Mouse (Mus musculus) retina, embryonic 14.5 days (tissue): ENCODE results near the gene Suz12.
"Not testable (repeated sequence)": the region's sequence is repeated elsewhere in the genome, so short reads cannot be mapped to it uniquely, and the experiment has no call there.

Experiments
- DNase-seq: peaks from one replicate; pipeline ENCODE4 v3.0.0-alpha.2; 2015; ENCODE audit warnings: low spot score

Gene Suz12

GRCm38 (mm10) chr11:79992592-79993355, at the start of gene Suz12:
Gene Suz12 (plus strand): TSS chr11:79993106.
- peak; percentile 98 for DNase-seq

- DNase-seq, result no peak
These were observed 49.8 kb upstream of the Suz12 start for GRCm38 (mm10) chr11:79943136-79943535.

- DNase-seq, result no peak
These were observed 49.3 kb upstream of the Suz12 start for GRCm38 (mm10) chr11:79943601-79944000.

GRCm38 (mm10) chr11:79947265-79947664, 45.6 kb upstream of the Suz12 start:
- no peak for DNase-seq

DNA sequence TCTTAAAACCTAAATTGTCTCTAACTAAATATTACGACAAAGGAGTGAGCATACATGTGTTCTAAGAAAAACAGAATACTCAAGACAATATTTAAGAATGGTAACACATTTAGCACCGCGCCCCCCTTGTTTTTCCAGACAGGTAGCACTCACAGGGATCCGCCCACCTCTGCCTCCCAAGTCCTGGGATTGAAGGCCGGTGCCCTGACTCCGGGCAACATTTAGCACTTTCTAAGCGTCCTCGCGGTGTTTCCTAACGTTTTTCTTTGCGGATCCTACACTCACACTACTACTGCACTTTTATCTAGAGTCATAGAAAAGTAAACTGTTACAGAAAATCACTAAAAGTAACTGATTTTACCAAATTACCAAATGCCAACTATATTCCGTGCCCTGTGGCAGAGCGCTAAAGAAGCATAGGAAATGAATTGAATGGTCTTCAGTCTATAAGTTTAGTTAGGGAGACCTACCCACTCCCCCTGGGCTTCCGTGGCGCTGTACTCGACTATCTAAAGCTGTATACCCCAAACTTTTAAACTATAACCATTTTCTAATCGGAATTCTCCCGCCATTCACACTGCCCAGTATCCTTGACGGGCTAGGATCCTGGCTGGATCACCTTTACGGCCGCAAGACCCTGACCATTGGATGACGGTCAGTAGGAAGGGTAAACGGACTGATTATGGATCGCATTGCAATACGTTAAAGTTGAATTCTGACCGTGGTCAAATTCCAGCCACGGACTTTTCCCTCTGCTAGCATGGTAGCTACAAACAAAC, 31.4 kb upstream of the Suz12 start:
- DNase-seq, result no peak

- peak; percentile 100 for DNase-seq
These were observed 30.6 kb upstream of the Suz12 start, which contains the start of gene Utp6 for GRCm38 (mm10) chr11:79962125-79962876. Gene Utp6 (minus strand): TSS chr11:79962390.

DNA sequence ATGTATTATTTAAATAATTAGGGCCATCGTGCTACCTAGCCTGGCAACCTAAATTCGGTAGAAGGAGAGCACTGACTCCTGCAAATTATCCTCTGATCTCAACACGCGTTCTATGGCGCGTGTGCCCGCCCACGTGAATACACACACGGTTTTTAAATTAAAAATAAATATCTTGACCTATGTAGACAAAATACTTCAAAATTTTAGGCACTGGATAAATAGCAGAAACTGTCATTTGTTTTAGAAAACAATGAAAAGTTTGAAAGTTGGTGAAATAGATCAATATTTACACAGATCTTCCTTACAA, 30.1 kb upstream of the Suz12 start:
- DNase-seq, result no peak

- no peak for DNase-seq
These were observed 29.5 kb upstream of the Suz12 start for GRCm38 (mm10) chr11:79963212-79963974.

DNA sequence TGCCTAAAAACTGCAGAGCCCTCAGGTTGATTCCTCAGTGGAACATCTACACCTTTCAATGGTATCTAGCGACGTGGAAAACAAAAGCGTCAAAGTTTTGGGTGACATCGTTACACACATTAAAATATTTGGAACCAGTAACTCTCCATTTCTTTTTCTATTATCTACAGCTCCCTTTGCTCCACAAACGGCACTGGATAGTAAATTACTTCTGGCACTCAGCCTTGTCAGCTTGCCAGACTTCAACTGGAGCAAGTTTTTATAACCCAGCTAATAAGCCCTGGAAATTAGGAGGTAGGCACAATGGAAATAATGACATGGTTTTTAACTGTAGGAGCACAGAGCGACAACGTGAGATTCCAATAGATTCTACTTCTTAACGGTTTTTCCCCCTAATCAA, 27.0 kb upstream of the Suz12 start:
- no peak for DNase-seq

GRCm38 (mm10) chr11:79967752-79968151, 25.2 kb upstream of the Suz12 start:
- DNase-seq, result no peak

DNA sequence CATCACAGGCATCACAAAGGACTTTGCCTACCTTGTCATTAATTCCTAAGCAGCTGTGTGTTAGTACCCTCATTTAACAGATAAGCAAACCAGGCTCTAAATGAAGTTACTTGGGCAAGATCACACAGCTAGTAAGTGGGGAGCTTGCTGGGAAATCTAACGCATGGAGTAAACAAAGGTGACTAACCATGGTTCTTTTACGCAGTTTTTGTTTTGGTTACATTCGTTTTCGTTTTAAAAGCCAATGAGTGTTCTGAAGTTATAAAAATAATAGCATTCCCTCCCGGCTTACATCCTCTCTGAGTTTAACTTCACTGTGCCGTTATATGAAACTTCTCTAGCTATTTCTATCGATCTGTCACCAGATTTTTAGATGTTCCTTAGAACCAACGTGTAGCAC, 19.8 kb upstream of the Suz12 start:
- no peak for DNase-seq

DNA sequence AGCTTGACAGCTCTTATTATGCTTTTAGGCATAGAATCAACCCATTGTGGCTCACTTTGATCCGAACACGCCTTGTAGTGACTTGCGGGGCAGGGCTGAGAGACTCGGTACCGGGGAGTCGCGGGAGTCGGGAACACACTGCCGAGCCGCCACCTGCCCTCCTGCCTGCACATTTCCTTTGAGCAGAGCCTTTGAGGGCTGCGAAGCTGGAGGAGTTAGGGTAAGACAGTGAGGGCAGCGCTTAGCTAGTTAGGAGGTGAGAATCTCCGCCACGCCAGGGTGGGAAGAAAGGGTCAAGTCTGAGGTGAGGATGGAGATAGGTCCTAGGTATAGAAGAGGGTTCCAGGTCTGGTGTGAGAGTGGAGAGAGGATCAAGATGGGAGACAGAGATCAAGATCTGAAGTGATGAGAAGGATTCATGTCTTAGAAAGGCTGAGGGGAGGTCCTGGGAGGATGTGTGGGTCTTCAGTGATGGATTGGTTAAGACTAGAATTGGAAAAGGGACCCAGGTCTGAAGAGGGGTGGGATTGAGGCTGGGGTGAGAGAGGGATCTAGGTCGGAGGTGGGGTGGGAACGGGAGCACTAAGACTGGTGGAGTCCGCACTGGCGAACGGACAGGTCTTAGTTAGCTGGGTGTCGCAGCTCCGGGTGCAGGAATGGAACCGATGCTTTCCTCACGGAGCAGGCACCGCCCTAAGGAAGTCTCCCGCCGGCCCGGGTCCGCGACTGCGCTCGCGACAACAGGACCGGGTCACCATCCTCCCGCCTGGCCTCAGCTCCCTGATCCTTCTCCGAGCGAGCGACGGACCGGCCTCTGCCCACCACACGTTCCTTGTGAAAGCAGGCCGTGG, 19.1 kb upstream of the Suz12 start:
- DNase-seq, result peak; percentile 69

GRCm38 (mm10) chr11:79975377-79975776, 17.5 kb upstream of the Suz12 start:
- DNase-seq, result no peak

- no peak for DNase-seq
These were observed 16.7 kb upstream of the Suz12 start for GRCm38 (mm10) chr11:79976222-79976621.

DNA sequence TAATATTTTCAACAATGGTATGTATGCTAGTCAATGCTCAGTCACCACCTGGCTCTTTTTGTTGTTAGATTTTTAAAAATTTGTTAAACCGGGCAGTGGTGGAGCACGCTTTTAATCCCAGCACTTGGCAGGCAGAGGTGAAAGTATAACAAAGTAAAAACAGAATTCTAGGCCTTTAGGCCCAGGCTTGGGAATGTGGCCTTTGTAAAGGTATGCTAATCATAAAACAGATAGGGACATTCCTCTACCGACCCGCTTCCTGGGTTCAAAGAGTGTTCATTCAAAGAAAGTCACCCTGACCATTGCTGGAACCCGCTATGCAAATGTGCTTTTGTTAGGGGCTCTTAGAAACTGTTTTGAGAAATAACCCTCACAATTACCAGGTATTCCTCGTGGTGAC, 16.3 kb upstream of the Suz12 start:
- DNase-seq, result not testable (repeated sequence)

GRCm38 (mm10) chr11:79977061-79977460, 15.8 kb upstream of the Suz12 start:
- not testable (repeated sequence) for DNase-seq

GRCm38 (mm10) chr11:79977747-79978146, 15.2 kb upstream of the Suz12 start:
- DNase-seq, result not testable (repeated sequence)

DNA sequence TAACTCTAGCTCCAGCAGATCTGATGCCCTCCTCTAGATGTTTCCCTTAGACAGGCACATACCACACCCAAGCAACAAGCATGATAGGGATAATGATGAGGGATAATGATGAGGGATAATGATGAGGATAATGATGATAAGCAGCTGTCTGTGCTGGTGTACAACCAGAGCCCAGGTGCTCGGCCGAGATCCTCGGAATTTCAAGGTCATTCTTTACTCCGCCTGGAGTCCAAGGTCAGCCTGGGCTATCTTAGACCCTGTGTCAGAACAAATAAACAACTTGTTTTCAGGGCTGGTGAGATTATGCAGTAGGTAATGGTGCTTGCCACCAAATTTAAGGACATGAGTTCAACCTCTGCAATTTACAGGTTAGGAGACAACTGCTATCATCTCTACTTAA, 6.0 kb upstream of the Suz12 start:
- DNase-seq, result no peak

DNA sequence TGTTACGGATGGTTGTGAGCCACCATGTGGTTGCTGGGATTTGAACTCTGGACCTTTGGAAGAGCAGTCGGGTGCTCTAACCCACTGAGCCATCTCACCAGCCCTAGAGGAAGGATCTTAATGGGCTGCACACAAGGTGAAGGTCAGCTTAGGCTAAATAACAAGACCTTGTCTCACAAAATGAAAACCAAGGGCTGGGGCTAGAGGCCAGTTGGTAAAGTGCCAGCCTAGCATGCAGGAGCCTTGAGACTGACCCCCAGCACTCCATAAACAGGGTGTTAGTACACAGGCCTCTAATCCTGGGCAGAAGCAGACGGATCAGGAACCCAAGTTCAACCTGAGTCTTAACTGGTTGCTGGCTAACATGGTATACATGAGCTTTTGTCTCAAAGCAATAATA, 5.0 kb upstream of the Suz12 start:
- DNase-seq, result no peak

DNA sequence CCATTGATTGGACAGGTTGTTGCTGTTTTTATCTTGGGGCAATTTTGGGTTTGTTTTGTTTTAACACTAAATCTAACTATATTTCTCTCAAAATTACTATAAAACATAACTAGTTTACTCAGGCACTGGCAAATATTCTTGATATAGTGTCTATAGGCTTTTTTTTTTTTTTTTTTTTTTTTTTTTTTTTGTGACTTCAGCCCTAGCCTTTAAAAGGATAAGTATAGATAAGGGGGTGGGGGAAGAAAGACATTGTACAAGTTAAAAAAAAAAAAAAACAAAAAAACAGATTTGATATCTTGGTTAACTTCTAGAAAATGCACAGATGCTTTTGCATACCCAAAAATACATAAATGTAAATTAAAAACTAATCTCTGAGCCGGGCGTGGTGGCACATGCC, 2.8 kb upstream of the Suz12 start:
- DNase-seq, result no peak

- DNase-seq, result no peak
These were observed 1.3 kb upstream of the Suz12 start for GRCm38 (mm10) chr11:79991600-79991999.
